Mouse (Mus musculus) B cell, adult 2 months (primary cell): ENCODE data around the gene Ulk4.
A peak's percentile ranks its signal among the peaks of the same experiment; 100 is the strongest.

Experiments used
- DNase-seq, 2 experiments: peaks; one replicate each; pipeline ENCODE4 v3.0.0; 2022

Gene Ulk4

DNA sequence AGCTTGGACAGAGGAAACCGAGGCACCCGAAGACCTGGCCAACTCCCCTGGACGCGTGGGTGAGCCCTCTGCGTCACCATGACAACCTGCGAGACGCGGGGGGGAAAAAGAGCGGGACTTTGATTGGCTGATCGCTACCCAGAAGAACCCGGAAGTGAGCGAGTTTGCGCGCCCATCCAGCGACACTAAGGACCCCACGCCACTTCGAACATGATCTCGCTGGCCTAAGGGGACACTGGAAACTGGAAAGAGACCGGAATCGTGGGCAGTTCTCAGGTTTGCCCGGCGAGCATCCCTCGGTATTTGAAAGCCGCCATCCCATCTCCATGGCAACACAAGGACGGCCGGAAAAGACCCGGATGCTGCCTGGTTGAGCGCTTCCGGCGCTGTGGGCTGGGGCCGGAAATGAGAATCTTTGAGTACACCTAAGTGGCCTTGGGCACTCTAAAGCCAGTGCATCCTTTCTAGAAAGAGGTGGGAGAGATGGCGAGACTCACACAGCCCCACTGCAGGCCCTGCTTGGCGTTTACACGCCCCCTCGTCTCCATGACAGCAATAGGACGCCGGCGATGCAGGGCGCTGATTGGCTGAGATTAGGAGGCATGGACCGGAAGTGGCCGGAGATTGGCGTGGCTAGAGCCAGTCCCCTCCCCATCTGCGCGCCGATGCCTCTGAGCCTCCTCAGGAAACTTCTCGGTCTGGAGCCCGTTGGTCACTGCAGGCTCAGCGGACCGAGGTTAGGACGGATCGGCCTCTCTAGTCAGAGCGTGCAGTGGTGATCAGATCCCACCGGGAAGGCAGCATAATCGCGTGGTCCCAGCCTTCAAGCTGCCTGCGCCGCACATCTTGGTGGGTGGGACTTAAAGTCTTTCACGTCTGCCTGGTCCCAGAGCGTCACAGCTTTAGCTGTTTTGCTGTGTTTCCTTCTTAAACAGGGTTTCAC, at the start of gene Ulk4:
Ulk4 (minus strand) TSS at position 80 of the 943 bp plus-strand sequence.
- DNase-seq, result peak; percentile 86 to 90

DNA sequence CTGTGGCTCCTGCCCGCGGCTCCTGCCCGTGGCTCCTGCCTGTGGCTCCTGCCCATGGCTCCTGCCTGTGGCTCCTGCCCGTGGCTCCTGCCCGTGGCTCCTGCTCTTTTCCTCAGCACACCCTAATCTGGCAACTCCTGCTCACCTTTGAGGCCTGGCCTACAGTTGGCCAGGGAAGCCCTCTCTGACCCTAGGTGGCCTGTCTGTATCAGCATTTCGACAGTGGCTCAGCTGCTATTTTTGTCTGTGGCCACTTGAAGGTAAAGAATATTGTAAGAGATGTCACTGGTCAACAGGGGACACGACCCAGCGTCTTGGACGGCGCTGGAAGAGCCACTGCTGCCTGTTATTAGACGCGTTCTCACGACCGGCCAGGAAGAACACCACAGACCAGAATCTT, 45.0 kb upstream of the Ulk4 start:
- no peak for DNase-seq

DNA sequence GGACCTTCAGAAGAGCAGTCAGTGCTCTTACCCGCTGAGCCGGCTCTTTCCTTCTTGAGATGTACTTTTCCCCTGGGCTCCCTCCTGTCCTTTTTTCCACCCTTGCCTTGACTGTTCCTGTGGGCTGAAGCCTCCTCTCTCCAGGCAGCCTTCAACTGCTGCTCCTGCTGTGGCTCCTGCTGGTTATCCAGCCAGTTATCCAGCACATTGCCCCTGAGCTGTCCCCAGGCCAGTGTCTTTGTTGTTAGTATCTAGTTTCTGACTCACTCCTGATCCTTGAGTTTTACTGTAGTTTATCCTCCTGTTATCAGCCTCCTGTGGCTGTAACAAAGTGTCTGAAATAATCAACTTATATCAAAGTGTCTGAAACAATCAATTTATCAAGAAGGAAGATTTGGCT, 44.1 kb upstream of the Ulk4 start:
- DNase-seq, result no peak

DNA sequence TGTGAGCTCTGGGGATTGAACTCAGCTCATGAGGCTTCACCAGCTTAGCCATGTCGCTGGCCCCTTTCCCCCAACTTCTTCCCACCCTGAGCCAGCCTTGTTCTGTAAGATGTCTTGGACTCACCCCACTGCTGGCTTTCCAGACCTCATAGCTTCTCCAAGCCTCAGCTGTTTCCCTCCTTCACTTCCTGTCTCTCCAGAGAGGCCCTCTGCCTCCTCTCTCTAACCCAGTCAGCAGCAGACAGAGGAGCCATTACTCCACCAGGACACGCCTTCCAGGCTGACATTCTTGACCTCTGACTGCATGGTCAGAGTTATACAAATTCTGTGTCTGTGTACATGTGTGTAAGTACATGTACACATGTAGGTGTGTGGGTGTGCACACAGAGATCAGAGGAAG, 43.4 kb upstream of the Ulk4 start:
- no peak for DNase-seq

DNA sequence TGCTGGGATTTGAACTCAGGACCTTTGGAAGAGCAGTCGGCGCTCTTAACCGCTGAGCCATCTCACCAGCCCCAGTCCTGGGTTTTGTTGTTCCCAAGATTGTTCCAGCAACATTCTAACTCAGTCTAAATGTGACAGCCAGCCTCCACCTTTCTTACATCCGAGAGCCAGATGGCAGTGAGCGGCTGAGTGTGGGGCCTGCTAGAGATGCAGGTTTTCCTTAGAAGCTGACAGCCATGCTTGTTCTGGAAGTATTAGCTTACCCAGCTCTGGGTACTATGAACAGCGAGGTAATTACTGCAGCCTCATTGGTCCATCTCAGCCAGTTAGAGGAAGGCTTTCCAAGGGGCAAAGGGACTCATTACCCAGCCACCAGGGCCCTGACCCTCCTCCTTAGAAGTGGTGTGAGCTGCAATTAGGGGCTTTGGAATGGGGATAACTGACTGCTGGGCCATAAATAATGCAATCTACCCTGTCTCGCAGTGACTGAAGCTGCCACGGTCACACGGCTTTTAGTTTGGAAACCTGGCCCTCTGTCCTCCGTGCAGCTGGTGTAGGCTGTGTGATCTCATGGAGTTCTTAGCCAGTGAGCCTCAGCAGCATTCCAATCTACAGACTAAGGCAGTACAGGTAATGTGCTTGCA, 42.4 kb upstream of the Ulk4 start:
- DNase-seq, result no peak

DNA sequence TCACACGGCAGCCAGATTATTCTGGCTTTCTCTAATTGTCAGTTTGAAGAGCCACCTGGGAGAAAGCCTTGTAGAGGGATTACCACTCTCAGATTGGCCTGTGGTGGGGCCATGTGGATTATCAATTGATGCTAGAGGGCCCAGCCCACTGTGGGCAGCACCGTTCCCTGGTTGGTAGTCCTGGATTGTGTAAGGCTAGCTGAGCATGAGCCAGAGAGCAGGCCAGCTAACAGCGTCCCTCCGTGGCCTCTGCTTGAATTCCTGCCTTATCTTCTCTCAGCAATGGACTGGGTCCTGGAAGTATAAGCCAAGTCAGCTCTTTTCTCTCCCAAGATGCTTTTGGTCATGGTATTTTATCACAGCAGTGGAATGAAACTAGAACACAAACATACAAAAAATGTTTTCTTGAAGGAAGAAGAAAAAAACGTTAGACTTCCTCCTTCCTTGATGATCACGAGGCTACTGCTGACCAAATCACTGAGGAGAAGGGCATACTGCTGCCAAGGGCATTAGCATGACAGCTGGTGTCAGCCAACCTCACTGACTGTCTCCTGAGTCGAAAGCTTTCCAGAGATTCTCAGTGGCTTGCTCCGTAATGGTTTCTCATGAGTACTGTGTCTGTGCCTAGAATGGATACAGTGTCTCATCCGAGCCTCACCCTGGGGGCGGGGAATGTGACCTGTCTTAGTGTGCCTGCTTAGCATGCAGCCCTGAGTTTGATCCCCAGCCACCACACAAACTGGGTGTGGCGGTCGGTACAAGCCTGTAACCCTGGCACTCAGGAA, 39.8 kb upstream of the Ulk4 start:
- peak; percentile 44 to 46 for DNase-seq

DNA sequence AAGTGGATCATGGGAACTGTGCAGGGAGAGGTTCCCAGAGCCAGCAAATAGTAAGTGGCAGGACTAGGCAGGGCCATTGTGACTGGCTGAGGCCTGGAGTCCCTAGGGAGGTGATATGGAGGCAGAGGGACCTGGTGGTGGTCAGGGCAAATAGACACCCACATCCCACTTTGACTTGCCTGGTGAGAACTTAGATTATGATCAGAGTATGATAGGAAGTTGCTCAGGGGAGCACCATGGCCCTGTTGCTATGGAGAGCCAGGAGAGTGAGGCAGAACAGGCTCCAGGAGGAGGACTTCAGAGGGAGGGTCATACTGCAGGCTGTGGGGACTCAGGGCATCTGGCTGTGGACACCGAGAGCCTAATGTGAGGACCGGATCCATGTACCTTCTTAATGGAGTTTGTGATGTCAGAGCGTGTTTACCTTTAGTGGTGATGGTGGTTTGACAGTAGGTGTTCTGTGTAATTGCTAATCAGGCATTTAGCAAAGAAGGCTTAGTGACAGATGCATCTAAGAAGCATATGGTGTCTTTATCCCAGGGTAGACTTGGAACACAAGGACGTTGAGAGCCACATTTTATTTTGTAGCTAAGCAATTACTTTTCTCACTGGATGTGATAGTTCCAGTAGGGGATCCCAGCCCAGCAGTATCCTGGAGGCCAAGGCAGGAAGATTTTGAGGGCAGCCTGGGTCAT, 39.1 kb upstream of the Ulk4 start:
- DNase-seq, result no peak

DNA sequence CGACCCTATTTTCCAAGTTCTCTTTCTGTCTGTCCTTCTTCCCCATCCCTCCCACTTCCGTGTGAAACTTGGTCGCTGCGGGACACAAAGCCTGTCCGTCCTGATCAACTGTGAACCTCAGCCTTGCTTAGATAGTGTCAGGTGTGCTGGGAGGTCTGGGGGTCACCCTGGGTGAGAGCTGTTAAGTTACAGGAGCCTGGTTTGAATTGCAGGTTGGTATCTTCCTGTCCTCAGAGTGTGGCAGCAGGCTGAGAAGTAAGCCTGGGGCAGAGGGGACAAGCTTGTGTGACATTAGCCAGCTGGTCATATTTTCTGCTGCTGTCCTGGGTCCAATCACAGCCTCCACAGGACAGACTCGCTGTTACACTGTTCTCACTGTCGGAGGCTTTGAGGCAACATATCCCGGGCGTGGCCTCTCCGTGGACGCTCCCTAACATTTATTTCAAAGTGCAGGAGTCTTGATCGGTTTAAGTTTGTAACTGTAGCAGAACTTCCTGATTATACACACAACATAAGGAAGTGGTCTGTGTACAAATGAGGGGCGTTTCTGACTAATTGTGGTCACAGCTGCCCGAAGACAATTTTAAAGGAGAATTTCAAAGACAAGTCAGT, 37.6 kb upstream of the Ulk4 start:
- peak; percentile 67 to 71 for DNase-seq

DNA sequence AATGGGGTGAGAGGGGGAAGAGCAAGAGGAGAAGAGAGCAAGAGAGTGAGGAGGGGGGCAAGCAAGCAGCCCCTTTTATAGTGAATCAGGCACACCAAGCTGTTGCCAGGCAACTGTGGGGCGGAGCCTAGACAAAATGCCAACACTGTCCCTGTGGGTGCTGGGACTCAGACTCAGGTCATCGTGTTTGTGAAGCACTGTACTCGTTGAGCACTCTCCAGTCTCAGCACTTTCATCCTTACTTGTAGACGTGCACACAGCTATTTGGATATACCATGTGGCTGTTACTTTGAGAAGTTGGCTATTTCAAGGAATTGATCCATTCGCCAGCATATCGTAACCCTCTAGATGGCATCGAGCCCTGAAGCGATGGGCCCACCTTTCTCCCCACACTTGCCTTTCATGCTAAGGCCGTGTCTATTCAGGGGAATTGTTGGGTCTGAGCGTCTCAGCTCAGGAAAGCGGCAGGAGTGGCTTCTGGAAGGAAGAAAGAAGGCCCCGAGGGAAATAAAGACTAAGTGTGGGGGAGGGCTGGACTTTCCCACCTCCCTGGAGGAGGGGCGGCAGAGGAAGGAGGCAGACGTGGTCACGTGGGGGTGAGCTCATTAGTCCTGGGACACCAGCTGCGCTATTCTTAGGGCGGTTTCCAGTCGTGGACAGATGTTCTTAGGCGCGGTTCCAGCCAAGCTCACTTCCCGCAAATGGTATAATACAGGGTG, 36.8 kb upstream of the Ulk4 start:
- DNase-seq, result peak; percentile 82 to 86

DNA sequence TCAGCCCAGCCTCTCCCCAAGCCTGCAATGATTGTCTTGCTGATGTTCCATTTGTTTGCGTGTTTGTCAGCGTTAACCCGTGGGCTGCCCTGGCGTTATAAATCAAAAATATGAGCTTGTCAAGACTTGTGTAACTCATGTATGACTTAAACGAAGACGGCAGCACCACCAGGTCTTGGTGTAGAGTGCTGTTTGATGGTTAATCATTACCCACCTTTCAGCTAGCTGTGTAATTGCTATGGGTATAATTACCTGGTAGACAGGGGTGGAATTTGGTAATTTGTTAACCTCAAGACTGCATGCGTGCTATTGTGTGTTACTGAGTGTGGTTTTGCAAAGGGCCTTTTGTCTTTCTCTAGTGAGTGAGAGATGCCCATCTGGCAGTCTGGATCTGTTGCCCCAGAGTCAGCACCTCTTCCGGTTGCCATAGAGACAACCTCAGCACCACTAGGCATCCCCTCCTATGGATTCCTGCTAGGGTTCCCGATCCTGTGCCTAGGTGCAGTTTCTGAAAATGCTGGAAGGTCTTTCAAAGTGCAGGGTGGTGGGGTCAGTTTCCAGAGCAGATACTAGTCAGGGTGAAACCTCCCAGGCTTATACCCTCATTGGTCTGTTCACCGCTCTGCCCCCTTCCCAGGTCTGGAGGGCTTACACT, 35.4 kb upstream of the Ulk4 start:
- no peak for DNase-seq

DNA sequence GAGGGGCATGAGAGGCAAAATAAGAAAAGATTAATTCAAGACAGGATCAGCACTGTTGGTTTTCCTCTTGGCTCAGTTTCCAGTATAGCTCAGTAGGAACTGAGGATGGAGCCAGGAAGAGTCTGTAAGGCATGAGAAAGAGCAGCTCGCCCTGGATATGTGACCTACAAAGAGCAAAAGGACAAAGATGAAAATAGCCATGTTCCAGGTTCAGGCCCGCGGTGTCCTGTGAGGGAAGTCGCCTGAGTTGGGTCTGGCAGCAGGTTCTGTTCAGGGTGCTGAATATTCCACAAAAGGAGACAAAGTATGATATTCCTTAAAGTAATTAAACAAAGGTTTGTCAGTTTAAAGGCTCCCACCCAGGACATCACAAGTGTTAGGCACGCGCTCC, 34.8 kb upstream of the Ulk4 start:
- DNase-seq, result no peak

DNA sequence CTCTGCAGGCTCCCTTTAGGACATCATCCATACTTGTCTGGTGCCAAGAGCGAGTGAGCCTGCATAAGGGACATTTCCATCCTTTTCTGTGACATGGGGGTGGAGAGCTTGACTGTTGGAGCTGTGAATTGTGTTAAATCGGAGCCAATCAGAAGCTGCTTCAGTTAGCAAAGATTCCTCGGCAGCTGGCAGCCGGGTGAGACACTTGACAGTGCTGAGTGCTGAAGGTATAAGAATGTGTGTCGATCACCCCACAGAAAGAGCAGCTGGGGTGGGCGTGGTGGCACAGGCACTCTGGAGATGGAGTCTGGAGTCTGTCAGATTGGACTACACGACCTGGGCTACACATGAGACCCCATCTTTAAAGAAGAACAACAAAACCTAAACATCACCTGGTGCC, 33.5 kb upstream of the Ulk4 start:
- no peak for DNase-seq

DNA sequence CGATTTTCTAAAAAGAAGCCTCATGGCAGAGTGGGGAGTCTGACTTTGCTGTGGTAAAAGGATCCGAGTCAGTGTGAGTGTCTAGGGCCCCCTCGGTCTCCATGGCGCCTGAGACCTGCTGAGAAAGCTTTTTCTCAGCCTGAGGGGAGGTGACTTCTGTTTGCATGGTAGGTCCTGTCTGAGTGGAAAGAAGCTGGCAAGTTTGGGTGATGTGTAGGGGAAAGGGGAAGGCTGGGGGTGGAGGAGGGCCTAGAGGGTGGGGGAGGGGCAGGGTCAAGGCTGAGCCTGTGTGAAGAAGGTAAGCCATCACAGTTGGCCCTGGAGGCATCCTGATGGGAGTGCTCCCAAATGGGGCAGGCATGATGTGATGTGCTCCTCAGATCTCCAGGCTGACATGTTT, 32.3 kb upstream of the Ulk4 start:
- DNase-seq, result no peak

DNA sequence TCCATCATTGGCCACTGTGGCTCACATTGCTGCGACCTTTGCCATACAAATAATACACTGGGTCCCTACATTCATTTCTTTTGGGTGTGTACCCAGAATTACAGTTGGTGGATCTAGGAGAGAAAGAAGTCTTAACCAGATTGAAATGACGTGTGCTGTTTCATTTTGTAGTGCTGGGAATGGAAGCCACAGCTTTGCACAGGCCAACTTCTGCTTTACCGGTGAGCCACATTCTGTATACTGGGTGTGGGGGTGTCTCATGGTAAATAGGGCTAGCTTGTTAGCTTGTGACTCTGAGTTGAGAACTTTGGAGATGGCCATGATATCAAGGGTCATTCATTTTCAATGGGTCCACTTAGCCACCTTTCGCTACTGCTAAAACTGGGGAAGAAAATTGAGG, 28.5 kb upstream of the Ulk4 start:
- no peak for DNase-seq

DNA sequence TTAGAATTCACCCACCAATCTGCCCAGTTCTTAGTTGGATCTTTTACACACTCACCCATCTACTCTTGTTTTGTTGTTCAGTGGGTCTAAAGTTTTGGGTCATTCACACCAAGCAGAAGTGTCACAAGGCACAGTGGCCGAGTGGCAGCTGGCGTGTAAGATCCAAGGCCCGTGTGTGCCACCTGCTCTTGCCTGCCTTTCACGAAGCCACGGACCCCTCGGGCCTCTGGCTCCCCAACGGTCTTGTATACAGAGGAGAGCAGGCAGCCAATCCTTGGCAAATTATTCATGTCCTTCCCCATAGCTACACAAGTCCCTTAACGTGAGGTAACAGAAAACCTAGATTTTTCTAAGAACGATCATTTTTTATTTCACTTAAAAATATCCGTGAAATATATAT, 27.5 kb upstream of the Ulk4 start:
- no peak for DNase-seq

DNA sequence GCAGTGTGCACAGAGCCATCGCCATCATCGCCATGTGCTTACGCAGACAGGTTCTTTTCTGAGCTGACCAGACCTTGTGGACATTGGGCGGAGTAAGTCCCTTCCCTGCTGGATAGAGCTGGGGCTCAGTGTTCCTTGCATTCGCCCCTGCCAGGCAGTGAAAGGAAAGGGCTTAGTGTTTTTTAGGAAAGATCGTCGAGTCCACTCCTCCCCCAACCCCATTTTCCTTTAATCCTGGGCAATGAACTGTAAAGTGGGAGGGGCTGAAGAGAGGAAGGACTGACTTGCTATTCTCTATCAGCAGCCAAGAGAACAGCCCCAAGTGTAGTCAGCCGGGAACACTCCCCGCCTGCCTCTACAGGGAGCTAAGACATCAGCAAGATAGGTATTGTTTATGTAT, 26.8 kb upstream of the Ulk4 start:
- no peak for DNase-seq

DNA sequence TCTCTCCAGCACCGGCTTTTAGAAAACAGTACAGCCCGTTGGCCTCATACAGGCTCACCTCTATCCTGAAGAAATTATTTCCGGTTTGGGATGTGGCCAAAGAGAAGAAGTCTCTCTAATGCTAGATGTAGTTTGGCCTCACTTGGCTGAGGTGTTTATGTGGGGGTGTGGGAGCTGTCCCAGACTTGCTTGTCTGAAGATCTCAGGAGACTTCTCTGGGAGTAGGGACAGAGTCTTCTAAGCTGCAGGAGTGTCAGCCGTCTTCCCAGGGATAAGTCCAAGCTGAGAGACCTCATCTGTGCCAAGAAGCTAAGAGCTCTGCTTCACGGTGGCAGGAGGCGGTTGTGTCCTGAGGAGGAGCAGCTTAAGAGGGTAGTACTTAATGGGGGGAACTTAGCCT, 26.1 kb upstream of the Ulk4 start:
- DNase-seq, result no peak

DNA sequence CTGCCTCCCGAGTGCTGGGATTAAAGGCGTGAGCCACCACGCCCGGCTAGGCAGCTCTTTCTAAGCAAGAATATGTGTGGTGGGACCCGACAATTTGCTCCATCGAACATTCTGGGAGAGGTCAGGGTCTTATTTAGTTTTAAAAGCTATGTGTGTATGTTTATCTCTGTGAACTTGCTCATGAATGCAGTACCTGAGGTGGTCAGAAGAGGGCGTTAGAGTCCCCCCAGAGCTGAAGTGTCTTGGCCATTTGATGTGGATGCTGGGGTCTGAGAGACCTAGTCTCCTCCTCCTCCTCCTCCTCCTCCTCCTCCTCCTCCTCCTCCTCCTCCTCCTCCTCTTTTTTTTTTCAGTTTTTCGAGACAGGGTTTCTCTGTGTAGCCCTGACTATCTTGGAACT, 25.5 kb upstream of the Ulk4 start:
- peak; percentile 78 to 82 for DNase-seq

DNA sequence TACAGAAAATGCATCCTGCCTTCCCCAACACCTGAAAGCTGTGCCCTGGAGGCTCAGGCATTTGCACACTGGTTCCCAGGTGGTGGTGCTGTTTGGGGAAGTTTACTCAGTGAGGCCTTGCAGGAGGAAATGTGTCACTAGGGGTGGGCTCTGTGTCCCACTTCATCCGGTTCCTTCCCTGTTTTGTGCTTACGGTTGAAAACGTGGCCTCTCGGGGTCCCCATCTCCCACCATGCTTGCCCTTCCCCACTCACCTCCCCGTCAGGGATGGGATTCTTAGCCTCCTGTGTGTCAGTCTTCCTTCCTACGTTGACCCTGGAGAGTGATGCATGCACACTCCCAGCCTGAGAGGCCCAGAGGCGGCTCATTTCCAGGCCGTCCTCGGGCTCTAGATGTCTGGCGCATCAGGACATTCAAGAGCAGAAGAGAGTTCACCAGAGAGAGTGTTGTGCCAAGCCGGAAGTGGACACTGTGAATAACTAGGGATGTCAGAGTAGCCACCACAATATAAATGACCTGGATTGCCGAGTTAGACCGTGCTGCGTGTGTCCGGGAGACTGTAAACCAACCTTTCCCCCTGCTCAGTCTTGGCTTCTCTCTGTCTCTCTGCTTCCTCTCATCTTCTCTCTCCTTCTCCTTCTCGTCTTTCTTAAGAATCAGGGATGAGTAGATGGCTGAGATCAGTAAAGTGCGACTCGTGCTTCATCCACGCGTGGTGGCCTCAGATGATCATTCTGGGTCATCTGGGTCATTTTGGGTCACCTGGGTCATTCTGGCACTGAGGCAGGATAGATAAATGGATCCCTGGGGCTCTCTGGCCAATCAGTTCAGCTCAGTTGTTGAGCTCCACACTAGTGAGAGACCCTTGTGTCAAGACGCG, 24.3 kb upstream of the Ulk4 start:
- peak; percentile 68 to 69 for DNase-seq

DNA sequence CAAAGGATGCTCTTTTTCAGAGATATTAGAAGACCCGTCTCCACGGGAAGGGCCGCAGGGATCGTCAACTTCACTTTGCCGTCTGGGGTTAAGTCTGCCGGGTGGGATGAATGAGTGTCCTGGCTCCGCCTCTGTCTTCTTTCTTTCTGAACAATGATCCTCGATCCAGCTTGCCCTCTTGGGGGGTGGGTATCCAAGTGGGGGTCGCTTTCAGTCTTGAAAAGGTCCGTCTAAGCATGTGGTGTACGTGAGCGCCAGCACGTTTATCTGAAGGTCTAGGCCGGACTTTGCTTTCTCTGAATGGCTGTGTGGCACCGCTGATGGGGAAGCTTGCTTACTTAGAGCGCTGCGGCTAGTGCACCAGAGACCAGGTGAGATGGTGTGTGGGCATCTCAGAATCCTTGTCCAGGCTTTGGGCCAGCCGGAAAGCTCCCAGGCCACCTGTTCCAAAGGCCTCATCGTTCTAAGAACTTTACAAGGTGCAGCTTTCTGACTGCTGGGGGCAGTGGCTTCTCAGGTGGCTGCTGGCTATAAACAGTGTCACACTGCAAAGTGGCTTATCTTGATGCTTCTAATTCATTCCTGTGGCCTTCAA, 23.1 kb upstream of the Ulk4 start:
- DNase-seq, result no peak
